Mouse (Mus musculus) ovary, postnatal 10 days (tissue): Measurements from ENCODE around the gene Rp9.

Experiments used
- DNase-seq: peaks from one replicate; pipeline ENCODE4 v3.0.0; 2022; ENCODE audit warnings: low spot score

Rp9 gene

GRCm38 (mm10) chr9:22469643-22470042 is at the start of gene Rp9:
Gene Rp9, minus strand, starts transcription at chr9:22469743.
- DNase-seq: no peak

GRCm38 (mm10) chr9:22518394-22519041 is 49.0 kb upstream of the Rp9 start:
- no peak for DNase-seq

GRCm38 (mm10) chr9:22515076-22515475 is 45.5 kb upstream of the Rp9 start:
- no peak for DNase-seq

- no peak for DNase-seq
These were observed 36.0 kb upstream of the Rp9 start for GRCm38 (mm10) chr9:22505574-22505973.

GRCm38 (mm10) chr9:22503581-22503980 is 34.0 kb upstream of the Rp9 start:
- no peak for DNase-seq

- DNase-seq: no peak
These were observed 33.4 kb upstream of the Rp9 start for GRCm38 (mm10) chr9:22502972-22503371.

- DNase-seq: no peak
These were observed 27.7 kb upstream of the Rp9 start for GRCm38 (mm10) chr9:22497021-22497767.

- DNase-seq: no peak
These were observed 25.6 kb upstream of the Rp9 start for GRCm38 (mm10) chr9:22495133-22495532.

- no peak for DNase-seq
These were observed 24.8 kb upstream of the Rp9 start for GRCm38 (mm10) chr9:22494203-22494807.

GRCm38 (mm10) chr9:22488963-22489362 is 19.4 kb upstream of the Rp9 start:
- no peak for DNase-seq

- no peak for DNase-seq
These were observed 16.7 kb upstream of the Rp9 start for GRCm38 (mm10) chr9:22486211-22486610.

GRCm38 (mm10) chr9:22484562-22485308 is 15.2 kb upstream of the Rp9 start:
- no peak for DNase-seq

- DNase-seq: no peak
These were observed 14.5 kb upstream of the Rp9 start for GRCm38 (mm10) chr9:22483866-22484561.

GRCm38 (mm10) chr9:22478946-22479345 is 9.4 kb upstream of the Rp9 start:
- DNase-seq: no peak

- no peak for DNase-seq
These were observed 6.7 kb upstream of the Rp9 start for GRCm38 (mm10) chr9:22476265-22476664.

- peak; percentile 70 for DNase-seq
These were observed 5.9 kb upstream of the Rp9 start, which contains the start of gene Bbs9 for GRCm38 (mm10) chr9:22475424-22475868. Gene Bbs9, plus strand, starts transcription at chr9:22475715.

- DNase-seq: no peak
These were observed 664 bp downstream of the Rp9 start for GRCm38 (mm10) chr9:22468899-22469259.

- no peak for DNase-seq
These were observed 1.2 kb downstream of the Rp9 start for GRCm38 (mm10) chr9:22468170-22468898.

- DNase-seq: peak; percentile 31
These were observed 2.0 kb downstream of the Rp9 start for GRCm38 (mm10) chr9:22467371-22468169.

- DNase-seq: no peak
These were observed 3.3 kb downstream of the Rp9 start for GRCm38 (mm10) chr9:22466212-22466611.
